Mouse (Mus musculus): ENCODE measurements around the gene Golt1b.

GRCm38 (mm10) chr6:142395756-142396155, 8.7 kb downstream of the Golt1b start:
- TF ChIP-seq CTCF (IDR thresholded peaks at IDR 0.05 in 2 of 3, conservative IDR thresholded peaks at IDR 0.05 in 1 of 3; ENCODE audit: control insufficient read depth in 1 of 3, insufficient read depth in 1 of 3, low read depth in 2 of 3, low read length in 3 of 3, poor library complexity in 1 of 3, severe bottlenecking in 1 of 3) (no peak), EP300 (IDR thresholded peaks at IDR 0.05; ENCODE audit: low read depth in 1 of 2, low read length in 2 of 2) (no peak), NRF1 (IDR thresholded peaks at IDR 0.05; ENCODE audit: insufficient read depth, low read depth, low read length, poor library complexity, severe bottlenecking) (no peak), ETS1 (IDR thresholded peaks at IDR 0.05; ENCODE audit: low read depth, low read length) (no peak), POLR2A (IDR thresholded peaks at IDR 0.05; ENCODE audit: control insufficient read depth in 1 of 2, insufficient read depth in 1 of 2, low read depth in 1 of 2, low read length in 2 of 2, poor library complexity in 1 of 2) (no peak), USF2 (IDR thresholded peaks at IDR 0.05; ENCODE audit: borderline replicate concordance in 1 of 2, insufficient read depth in 1 of 2, low read depth in 1 of 2, low read length in 2 of 2) (no peak), E2F4 (IDR thresholded peaks at IDR 0.05; ENCODE audit: borderline replicate concordance, low read depth, low read length) (no peak)
